Mouse (Mus musculus) kidney, adult 2 months (tissue): ENCODE results near the gene Col24a1. TPM values are rescaled to one million over a fixed set of nuclear protein-coding genes. Genes with fewer than 3 reads are reported as not detected.

Experiments
- DNase-seq: peaks from one replicate; pipeline ENCODE4 v3.0.0; 2021
- H3K27ac ChIP-seq: fragments of 200-500 bp; 2 replicates; pipeline ENCODE4 v1.5.1; 2012; ENCODE audit warnings: low read depth, low read length, control low read depth, inconsistent platforms; ENCODE audit not compliant: insufficient read depth
- H3K27me3 ChIP-seq: fragments of 200-500 bp; replicated peaks from 2 replicates; pipeline ENCODE4 v1.6.1; 2012; ENCODE audit warnings: mild to moderate bottlenecking, moderate library complexity, low read length, inconsistent platforms; ENCODE audit not compliant: control insufficient read depth, insufficient read depth
- H3K36me3 ChIP-seq: fragments of 200-500 bp; 2 replicates; pipeline ENCODE4 v1.6.1; 2012; ENCODE audit warnings: mild to moderate bottlenecking, moderate library complexity, low read length, inconsistent platforms; ENCODE audit not compliant: control insufficient read depth, insufficient read depth
- H3K4me1 ChIP-seq: fragments of 200-500 bp; 2 replicates; pipeline ENCODE4 v1.6.1; 2011; ENCODE audit warnings: low read length; ENCODE audit not compliant: control insufficient read depth, insufficient read depth
- H3K4me3 ChIP-seq: fragments of 200-500 bp; 2 replicates; pipeline ENCODE4 v1.5.1; 2011; ENCODE audit warnings: mild to moderate bottlenecking, low read depth, low read length, control low read depth; ENCODE audit not compliant: insufficient read depth
- CTCF ChIP-seq: fragments of 200-500 bp; conservative IDR thresholded peaks from 2 replicates; pipeline ENCODE4 v1.5.1; 2011; ENCODE audit warnings: low read depth, mild to moderate bottlenecking, control low read depth, low read length, moderate library complexity, mixed read lengths; ENCODE audit not compliant: insufficient read depth, insufficient read length
- POLR2A ChIP-seq: fragments of 200-500 bp; IDR thresholded peaks from one replicate; pipeline ENCODE4 v1.6.1; 2011; ENCODE audit warnings: low read depth, low read length, control low read depth
- WGBS: fragments of 180-500 bp; shearing (Covaris S2); methylation state at CpG from one replicate; pipeline ENCODE4 v1.1.7; 2018; 5-methylcytosine and 5-hydroxymethylcytosine counted together
- polyA plus RNA-seq: library from polyadenylated mRNA; depleted of rRNA; stranded (reverse); fragments of >200 nt; gene quantifications from 2 replicates; pipeline ENCODE4 v1.2.3, GENCODE M21; 2012; rRNA removed

Col24a1 gene
- 0.20 and 0.22 TPM in 2 replicates for polyA plus RNA-seq

DNA sequence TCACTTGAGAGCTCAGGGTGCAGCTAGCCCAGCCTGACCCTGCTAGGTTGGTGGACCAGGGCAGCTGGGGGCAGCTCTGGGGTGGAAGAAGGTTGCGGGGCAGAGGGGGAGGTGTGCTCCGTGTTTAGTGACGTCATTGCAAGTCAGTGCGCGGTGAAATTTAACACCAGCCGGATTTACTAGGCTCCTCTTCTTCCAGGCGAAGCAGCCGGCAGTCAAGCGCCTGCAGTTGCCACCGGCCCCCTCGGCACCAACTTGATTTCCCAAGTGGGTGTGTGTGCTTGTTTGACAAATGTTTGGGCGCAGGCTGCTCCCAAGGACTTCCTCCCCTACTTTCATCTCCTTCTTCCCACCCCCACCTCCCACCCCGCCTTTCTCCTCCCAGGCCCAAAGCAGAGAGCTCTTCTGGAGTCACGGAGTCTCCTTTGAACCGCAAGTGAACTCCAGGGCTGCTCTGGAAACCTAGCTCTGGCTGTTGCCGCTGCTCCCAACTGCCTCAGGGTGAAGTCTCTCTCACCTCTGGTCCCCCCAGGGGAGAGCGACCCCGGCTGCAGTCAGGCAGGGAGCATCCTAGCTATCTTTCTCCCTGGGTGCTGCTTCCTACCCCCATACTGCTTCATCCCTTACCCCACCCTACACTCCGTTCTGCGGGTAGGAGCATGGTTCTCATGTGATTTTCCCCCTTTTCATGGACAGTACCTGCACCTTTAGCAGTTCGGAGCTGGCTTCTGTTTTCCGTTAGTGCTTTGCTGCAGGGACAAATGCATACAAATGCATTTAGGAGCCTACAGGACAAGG, at the start of gene Col24a1:
TSS of gene Col24a1 (plus strand) at position 136 of the 798 bp plus-strand sequence.
- 9% methylated on average over 22 of the region's 22 CpGs for WGBS
- peak within 1 kb of the TSS; percentile 22 for H3K4me3 ChIP-seq
- TF ChIP-seq CTCF (no peak), POLR2A (no peak)
- no peaks in the 10 kb centered on the region for H3K4me1 ChIP-seq
- H3K36me3 ChIP-seq = no peaks in the 10 kb centered on the region
- DNase-seq = no peak
- no peaks in the 10 kb centered on the region for H3K27me3 ChIP-seq
- H3K27ac ChIP-seq = no peak within 1 kb of the TSS

DNA sequence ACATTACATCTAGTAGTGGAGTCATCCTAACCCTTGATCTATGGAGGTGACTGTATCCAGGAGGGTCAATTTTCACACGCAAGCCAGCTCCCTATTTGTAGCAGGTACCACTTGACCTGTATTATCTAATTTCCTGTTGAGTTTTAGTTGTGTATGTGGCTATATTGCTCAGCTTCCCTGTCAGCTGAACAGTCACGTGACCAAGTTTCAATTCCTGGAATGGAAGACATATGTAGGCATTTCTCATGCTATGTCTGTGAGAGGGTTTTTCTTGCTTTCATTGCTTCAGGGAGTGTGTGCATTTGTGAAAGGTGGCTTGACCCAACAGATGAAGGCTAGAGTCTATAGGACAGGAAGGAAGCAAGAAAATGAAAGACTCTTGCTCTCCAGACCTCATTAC, 44.2 kb upstream of the Col24a1 start:
- no peak for DNase-seq
- H3K27me3 ChIP-seq = no peaks in the 10 kb centered on the region
- no peak overlapping the region for H3K4me3 ChIP-seq
- H3K27ac ChIP-seq = no peak overlapping the region
- H3K4me1 ChIP-seq = 0 out of 2 replicates have a peak, but pooled peaks cover 2% of the 10 kb centered on the region
- TF ChIP-seq CTCF = no peak
- no peak for TF ChIP-seq POLR2A
- no peaks in the 10 kb centered on the region for H3K36me3 ChIP-seq
- WGBS = 83% methylated on average over 2 of the region's 2 CpGs

DNA sequence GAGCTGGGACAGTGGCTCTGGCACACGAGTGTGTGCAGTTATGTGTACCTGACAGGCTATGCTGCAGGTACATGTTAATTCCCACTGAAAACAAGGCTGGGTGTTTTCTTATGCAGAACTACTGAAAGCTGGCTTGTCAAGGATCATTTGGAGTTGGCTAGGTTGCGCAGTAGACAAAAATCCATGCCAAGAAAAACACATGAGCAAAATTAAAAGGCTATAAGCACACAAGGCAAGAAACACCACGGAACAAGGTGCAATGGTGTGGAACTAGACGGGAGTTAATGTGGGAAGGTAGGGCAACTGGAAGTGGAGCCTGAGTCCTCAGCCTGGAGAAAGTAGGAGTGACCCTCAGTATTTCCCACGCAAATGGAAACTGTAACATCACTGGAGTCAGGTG, 39.2 kb upstream of the Col24a1 start:
- TF ChIP-seq CTCF (no peak), POLR2A (no peak)
- peak; percentile 71 for DNase-seq

DNA sequence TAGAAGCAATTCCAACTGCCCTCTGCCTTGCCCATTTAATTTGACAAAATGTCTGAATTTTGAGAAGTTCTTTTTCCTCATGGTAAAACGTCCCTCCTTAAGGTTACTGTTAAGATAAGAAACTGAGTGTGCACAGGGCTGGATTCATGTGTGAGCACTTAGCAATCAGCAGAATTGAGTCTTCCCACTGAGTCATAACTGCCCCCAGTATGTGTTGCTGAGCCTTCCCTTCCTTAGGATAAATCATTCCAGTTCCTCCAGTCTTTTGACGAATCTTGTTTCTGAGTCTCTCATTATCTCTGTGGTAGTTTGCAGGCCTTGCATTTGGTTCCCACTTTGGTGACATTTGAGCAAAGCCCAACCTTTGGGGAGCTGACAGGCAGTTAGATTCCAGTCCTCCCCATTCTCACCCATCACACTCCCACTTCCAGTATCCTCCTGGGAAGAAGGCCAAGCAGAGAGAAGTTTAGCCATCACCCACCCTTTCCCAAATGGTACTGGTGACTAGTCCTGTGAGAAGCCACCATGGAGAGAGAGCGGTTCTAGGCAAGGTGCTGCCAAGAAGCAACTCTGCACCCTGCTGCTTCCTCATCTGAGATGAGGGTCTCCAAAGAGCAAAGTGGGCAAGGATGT, 37.4 kb upstream of the Col24a1 start:
- no peak for DNase-seq
- Histone ChIP-seq H3K4me3 (no peak overlapping the region), H3K36me3 (no peaks in the 10 kb centered on the region), H3K27ac (no peak overlapping the region), H3K4me1 (0 out of 2 replicates have a peak, but pooled peaks cover 2% of the 10 kb centered on the region), H3K27me3 (no peaks in the 10 kb centered on the region)
- TF ChIP-seq CTCF (no peak), POLR2A (no peak)
- 81% methylated on average over 3 of the region's 3 CpGs for WGBS

More for the DNA sequence above, 39.2 kb upstream of the Col24a1 start:
- WGBS = 45% methylated on average over 5 of the region's 5 CpGs
- Histone ChIP-seq H3K4me3 (no peak overlapping the region), H3K4me1 (0 out of 2 replicates have a peak, but pooled peaks cover 2% of the 10 kb centered on the region), H3K27ac (no peak overlapping the region), H3K27me3 (no peaks in the 10 kb centered on the region), H3K36me3 (no peaks in the 10 kb centered on the region)

DNA sequence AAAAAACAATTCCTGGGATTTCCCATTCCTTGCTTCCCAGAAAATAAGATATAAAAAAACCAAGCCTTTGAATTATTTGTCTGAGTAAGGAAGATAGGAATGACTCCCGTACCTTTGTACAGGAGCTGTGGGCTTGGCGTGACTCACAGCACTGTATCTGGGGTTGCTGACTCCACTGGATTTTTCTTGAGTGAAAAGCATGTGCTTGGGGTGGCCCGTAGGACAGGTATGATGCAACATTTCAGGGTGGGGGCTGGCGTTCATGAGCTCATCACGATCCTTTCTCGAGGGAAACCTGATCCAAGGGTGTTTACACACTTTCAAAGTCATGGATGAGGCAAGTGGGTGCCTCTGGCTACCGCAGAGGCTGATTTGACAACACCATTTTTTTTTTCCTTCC, 35.6 kb upstream of the Col24a1 start:
- Histone ChIP-seq H3K27me3 (no peaks in the 10 kb centered on the region), H3K36me3 (no peaks in the 10 kb centered on the region), H3K4me1 (0 out of 2 replicates have a peak, but pooled peaks cover 2% of the 10 kb centered on the region), H3K4me3 (no peak overlapping the region), H3K27ac (no peak overlapping the region)
- DNase-seq = no peak
- WGBS = 78% methylated on average over 7 of the region's 7 CpGs
- TF ChIP-seq CTCF = no peak
- TF ChIP-seq POLR2A = no peak

DNA sequence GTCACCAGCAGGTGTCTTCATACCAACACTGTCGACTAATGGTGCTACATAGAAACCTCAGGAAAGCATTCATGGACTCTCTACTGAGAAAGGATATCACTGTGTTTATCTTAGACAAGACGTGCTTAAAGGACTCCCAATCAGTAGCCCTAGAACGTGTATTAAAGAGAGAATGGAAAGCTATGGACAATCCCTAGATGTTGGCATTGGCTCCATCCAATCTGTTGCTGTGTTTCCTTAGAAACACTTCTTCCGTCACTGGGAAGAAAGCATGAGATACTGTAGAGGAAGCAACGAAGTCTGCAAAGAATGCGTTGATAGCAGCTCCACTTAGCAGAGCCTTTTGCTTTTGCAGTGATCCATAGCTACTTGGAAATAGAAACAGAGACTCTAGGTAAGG, 32.6 kb upstream of the Col24a1 start:
- Histone ChIP-seq H3K27ac (no peak overlapping the region), H3K36me3 (no peaks in the 10 kb centered on the region), H3K4me3 (no peak overlapping the region), H3K27me3 (no peaks in the 10 kb centered on the region), H3K4me1 (no peaks in the 10 kb centered on the region)
- DNase-seq = no peak
- TF ChIP-seq CTCF = no peak
- no peak for TF ChIP-seq POLR2A
- WGBS = 88% methylated on average over 6 of the region's 6 CpGs

DNA sequence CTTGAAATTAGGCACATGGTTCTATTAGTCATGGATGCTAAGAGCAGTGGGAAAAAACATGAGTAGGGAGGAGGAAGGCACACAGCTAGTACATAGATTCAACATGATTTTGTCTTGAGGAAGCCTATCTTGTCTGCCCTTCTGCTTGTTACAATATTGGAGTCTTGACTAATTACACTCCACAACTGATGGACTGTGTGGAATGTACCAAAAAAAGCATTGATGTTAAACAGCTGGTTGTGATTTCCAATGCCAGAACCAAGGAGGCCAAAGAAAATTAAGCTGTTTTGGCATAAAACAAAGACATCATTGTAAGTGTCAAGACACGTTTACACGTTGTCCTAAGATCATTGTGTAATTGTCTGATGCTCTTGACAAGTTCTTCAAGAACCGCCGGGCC, 29.1 kb upstream of the Col24a1 start:
- Histone ChIP-seq H3K4me1 (no peaks in the 10 kb centered on the region), H3K36me3 (no peaks in the 10 kb centered on the region), H3K27ac (no peak overlapping the region), H3K27me3 (no peaks in the 10 kb centered on the region), H3K4me3 (no peak overlapping the region)
- TF ChIP-seq CTCF = no peak
- TF ChIP-seq POLR2A = no peak
- 72% methylated on average over 4 of the region's 4 CpGs for WGBS
- DNase-seq = no peak
